Mouse (Mus musculus) erythroblast, embryonic 14.5 days (primary cell): Measurements from ENCODE around the gene Fam160b1. TPM values are rescaled to one million over a fixed set of nuclear protein-coding genes. Genes with fewer than 3 reads are reported as not detected.
A peak's percentile ranks its signal among the peaks of the same experiment; 100 is the strongest.

ENCODE experiments used
- H3K27me3 ChIP-seq: 2 replicates; pipeline ENCODE4 v1.6.1; 2012; ENCODE audit warnings: inconsistent platforms; ENCODE audit not compliant: control insufficient read depth
- H3K36me3 ChIP-seq: 2 replicates; pipeline ENCODE4 v1.6.1; 2012; ENCODE audit warnings: mild to moderate bottlenecking, inconsistent platforms; ENCODE audit not compliant: control insufficient read depth
- H3K4me1 ChIP-seq: 2 replicates; pipeline ENCODE4 v1.6.1; 2012; ENCODE audit warnings: inconsistent platforms; ENCODE audit not compliant: control insufficient read depth
- H3K4me3 ChIP-seq: replicated peaks from 2 replicates; pipeline ENCODE3; 2012; ENCODE audit warnings: moderate library complexity, mild to moderate bottlenecking, inconsistent platforms
- H3K9me3 ChIP-seq: 2 replicates; pipeline ENCODE4 v1.6.1; 2012; ENCODE audit warnings: low read length, inconsistent platforms, mixed read lengths; ENCODE audit not compliant: control insufficient read depth
- GATA1 ChIP-seq: IDR thresholded peaks from 2 replicates; pipeline ENCODE4 v1.6.1; 2012; ENCODE audit warnings: low read length, inconsistent platforms, mixed read lengths
- TAL1 ChIP-seq: IDR thresholded peaks from 3 replicates; pipeline ENCODE4 v1.6.1; 2012; ENCODE audit warnings: low read length, inconsistent platforms, mixed read lengths
- polyA plus RNA-seq: library from polyadenylated mRNA; stranded (reverse); fragments of >175 nt; gene quantifications from 2 replicates; pipeline ENCODE4 v1.2.3, GENCODE M21; 2012

The Fam160b1 gene
- polyA plus RNA-seq, 1 experiment: 0.17 TPM

DNA sequence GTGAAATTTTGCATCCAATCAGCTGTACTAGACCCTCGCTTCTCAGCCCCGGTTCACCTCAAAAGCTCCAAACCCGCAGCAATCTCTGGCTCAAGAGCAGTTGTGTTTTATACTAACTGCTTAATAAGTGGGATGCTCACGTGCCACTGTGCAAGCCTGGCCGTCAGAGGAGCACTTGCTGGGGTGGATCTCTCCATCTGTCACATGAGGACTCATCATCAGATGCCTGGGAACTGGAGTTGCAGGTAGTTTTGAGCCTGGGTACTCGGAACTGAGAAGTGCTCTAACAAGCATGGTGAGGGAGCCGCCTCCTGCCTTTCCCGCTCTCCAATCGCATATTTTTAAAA, 44.0 kb downstream of the Fam160b1 start:
- Histone ChIP-seq H3K4me3 (peak overlapping the region; percentile 28), H3K9me3 (no peaks in the 10 kb centered on the region), H3K27me3 (no peaks in the 10 kb centered on the region), H3K4me1 (peaks cover 6% of the 10 kb centered on the region), H3K36me3 (no peaks in the 10 kb centered on the region)
- TF ChIP-seq TAL1: no peak
- TF ChIP-seq GATA1: no peak

DNA sequence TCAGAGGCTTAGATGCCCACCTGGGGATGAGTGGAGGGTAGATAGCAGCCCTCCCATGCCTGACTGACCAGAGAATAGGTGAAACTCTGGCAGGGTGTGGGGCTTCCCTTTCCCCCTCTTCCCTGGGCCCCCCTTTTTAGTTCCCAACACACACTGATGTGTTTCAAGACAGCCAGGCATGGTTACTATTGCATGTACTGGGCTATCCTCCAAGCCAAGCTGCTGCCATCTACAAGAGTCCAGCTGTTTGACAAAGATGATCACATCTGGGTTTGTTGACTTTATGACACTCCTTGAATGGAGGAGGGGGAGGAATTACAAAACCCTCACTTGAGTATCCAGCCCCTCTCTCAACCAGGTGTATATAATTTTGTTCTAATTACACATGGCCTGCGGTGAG, 47.5 kb downstream of the Fam160b1 start:
- Histone ChIP-seq H3K27me3 (no peaks in the 10 kb centered on the region), H3K4me3 (no peak overlapping the region), H3K4me1 (peaks cover 6% of the 10 kb centered on the region), H3K9me3 (no peaks in the 10 kb centered on the region), H3K36me3 (no peaks in the 10 kb centered on the region)
- TF ChIP-seq GATA1: no peak
- no peak for TF ChIP-seq TAL1

- Histone ChIP-seq H3K27me3 (no peaks in the 10 kb centered on the region), H3K36me3 (no peaks in the 10 kb centered on the region), H3K9me3 (no peaks in the 10 kb centered on the region), H3K4me3 (no peak overlapping the region), H3K4me1 (no peaks in the 10 kb centered on the region; the same call in none of the 2 replicates)
- TF ChIP-seq GATA1 (no peak), TAL1 (no peak)
These were observed 51.1 kb downstream of the Fam160b1 start for GRCm38 (mm10) chr19:57411375-57412196.

DNA sequence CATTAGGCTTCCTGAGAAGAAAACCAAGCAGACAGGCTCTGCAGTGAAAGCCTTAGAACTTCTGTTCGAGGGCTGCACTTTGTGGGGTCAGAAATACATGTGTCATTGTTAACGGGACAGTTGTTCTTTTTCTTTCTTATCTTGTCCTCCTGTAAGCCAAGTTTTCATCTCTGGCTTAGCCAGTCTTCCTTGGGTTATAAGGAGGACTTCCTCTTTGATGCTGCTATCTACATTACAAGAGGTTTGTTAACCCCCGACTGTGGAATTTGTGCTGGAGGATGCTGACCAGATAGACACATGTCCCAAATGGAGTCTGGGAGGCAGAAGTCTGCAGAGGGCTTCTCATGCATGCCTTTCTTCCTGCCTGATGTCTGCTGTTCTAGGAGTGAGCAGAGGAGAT, 52.7 kb downstream of the Fam160b1 start:
- no peaks in the 10 kb centered on the region for H3K27me3 ChIP-seq
- no peaks in the 10 kb centered on the region for H3K36me3 ChIP-seq
- TF ChIP-seq GATA1 (no peak), TAL1 (no peak)
- no peaks in the 10 kb centered on the region; the same call in none of the 2 replicates for H3K4me1 ChIP-seq
- no peak overlapping the region for H3K4me3 ChIP-seq
- H3K9me3 ChIP-seq: no peaks in the 10 kb centered on the region

DNA sequence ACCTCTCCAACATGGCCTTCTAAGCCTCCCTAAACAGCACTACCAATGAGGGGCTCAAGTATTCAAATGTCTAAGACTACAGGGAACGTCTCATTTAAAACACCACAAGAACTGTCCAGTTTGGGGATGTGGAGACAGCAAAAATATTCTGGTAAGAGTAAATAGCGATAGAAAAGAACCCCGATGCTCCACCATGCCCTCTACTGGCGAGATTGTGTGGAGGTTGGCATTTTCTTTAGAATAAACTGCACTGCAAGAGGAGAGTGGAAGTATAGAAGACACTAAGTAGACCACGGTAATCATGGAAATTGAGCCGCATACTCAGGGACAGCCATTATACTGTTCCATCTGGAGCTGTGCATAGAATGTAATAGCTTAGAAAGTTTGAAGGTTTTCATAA, 53.4 kb downstream of the Fam160b1 start:
- no peak overlapping the region for H3K4me3 ChIP-seq
- H3K4me1 ChIP-seq: no peaks in the 10 kb centered on the region; the same call in none of the 2 replicates
- no peaks in the 10 kb centered on the region for H3K27me3 ChIP-seq
- no peak for TF ChIP-seq TAL1
- TF ChIP-seq GATA1: no peak
- no peaks in the 10 kb centered on the region for H3K36me3 ChIP-seq
- no peaks in the 10 kb centered on the region for H3K9me3 ChIP-seq

DNA sequence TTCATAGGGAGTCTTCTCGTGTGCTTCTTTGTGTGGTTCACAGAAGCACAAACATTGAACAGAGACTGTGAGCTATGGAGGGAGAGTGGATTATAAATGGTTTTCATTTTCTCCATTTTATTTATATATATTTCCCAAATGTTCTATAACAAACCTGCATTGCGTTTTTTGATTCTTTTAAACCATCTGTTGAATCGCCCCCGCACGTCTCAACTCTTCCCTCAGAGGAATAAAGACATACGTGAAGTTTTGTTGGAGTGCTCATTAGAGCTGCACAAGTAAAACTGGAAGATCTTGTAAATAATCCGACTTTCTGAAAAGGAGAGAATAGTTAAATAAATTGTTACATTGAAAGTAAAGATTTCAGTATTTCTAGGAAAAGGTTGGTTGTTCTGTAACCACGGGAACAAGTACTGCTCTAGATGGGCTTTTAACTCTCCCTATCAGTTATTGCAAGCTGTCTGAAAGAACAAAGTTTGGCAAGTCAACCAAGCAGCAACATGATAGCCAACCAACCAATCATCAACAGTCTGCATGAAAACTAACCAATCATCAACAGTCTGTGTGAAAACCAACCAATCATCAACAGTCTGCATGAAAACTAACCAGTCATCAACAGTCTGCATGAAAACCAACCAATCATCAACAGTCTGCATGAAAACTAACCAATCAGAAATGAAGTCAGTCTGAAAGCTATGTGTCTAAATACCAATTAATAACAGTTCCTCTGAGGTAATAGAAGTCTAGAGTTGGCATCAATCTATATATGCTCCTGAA, 54.7 kb downstream of the Fam160b1 start:
- H3K27me3 ChIP-seq: no peaks in the 10 kb centered on the region
- no peak for TF ChIP-seq GATA1
- no peak for TF ChIP-seq TAL1
- H3K36me3 ChIP-seq: no peaks in the 10 kb centered on the region
- no peak overlapping the region for H3K4me3 ChIP-seq
- no peaks in the 10 kb centered on the region for H3K9me3 ChIP-seq
- H3K4me1 ChIP-seq: no peaks in the 10 kb centered on the region; the same call in none of the 2 replicates

DNA sequence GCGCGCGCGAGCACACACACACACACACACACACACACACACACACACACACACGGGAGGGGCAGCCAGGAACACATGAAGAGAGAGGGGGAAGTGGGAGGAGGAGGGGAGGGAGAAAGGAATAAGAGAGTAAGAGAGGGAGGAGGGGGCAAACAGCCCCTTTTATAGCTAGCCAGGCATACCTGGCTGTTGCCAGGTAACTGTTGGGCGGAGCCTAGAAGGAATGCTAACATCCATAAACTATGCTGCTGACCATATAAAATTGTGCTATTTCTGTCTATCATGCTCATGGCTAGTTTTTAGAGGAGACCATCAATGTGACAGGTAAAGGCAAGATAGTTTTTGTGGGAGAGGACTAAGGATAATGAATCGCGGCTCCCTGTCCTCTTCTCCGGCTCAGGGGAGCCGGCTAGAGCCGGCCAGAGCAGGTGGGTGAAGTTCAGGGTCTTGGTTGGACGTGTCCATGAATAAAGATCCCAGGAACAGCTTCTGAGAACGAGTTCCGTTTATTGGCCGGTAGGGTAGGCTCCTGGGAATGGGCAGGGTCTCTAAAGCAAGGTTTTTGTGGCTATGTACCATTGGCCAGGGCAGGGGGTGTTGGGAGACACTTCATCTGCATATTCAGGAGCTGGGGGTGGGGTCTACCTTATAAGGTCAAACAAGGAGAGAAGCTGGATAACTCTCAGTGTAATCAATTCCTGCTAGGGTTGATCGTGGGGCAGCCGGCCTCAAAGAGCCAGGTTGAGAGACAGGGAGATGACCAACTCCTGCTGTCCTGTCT, 57.5 kb downstream of the Fam160b1 start:
- no peak overlapping the region for H3K4me3 ChIP-seq
- H3K9me3 ChIP-seq: no peaks in the 10 kb centered on the region
- no peaks in the 10 kb centered on the region for H3K27me3 ChIP-seq
- H3K36me3 ChIP-seq: no peaks in the 10 kb centered on the region
- H3K4me1 ChIP-seq: no peaks in the 10 kb centered on the region
- TF ChIP-seq TAL1: no peak
- TF ChIP-seq GATA1: no peak

GRCm38 (mm10) chr19:57423402-57423801, 62.9 kb downstream of the Fam160b1 start:
- Histone ChIP-seq H3K36me3 (no peaks in the 10 kb centered on the region), H3K27me3 (no peaks in the 10 kb centered on the region), H3K9me3 (no peaks in the 10 kb centered on the region), H3K4me3 (no peak overlapping the region), H3K4me1 (no peaks in the 10 kb centered on the region)
- no peak for TF ChIP-seq GATA1
- no peak for TF ChIP-seq TAL1

- Histone ChIP-seq H3K27me3 (no peaks in the 10 kb centered on the region), H3K9me3 (no peaks in the 10 kb centered on the region), H3K36me3 (no peaks in the 10 kb centered on the region), H3K4me1 (no peaks in the 10 kb centered on the region), H3K4me3 (no peak overlapping the region)
- TF ChIP-seq TAL1: no peak
- no peak for TF ChIP-seq GATA1
These were observed 64.8 kb downstream of the Fam160b1 start for GRCm38 (mm10) chr19:57425296-57425695.
